Mouse (Mus musculus): ENCODE data around the gene Csk. TPM values are rescaled to one million over a fixed set of nuclear protein-coding genes. Genes with fewer than 3 reads are reported as not detected.

Csk gene
- total RNA-seq (2017) = 134 and 190 TPM in 2 replicates

GRCm38 (mm10) chr9:57653283-57653682, at the start of gene Csk:
Gene Csk (minus strand): TSS chr9:57653631.
- ATAC-seq (replicated peaks; ENCODE audit: low read depth, poor library complexity, severe bottlenecking) = no peak

- ATAC-seq (replicated peaks; ENCODE audit: low read depth, poor library complexity, severe bottlenecking) = peak; percentile 53
These were observed 45.2 kb upstream of the Csk start for GRCm38 (mm10) chr9:57698466-57699150.

GRCm38 (mm10) chr9:57697380-57697779, 43.9 kb upstream of the Csk start:
- ATAC-seq (replicated peaks; ENCODE audit: low read depth, poor library complexity, severe bottlenecking) = 0 out of 2 replicates have a peak, but pooled peaks have one; percentile 19

DNA sequence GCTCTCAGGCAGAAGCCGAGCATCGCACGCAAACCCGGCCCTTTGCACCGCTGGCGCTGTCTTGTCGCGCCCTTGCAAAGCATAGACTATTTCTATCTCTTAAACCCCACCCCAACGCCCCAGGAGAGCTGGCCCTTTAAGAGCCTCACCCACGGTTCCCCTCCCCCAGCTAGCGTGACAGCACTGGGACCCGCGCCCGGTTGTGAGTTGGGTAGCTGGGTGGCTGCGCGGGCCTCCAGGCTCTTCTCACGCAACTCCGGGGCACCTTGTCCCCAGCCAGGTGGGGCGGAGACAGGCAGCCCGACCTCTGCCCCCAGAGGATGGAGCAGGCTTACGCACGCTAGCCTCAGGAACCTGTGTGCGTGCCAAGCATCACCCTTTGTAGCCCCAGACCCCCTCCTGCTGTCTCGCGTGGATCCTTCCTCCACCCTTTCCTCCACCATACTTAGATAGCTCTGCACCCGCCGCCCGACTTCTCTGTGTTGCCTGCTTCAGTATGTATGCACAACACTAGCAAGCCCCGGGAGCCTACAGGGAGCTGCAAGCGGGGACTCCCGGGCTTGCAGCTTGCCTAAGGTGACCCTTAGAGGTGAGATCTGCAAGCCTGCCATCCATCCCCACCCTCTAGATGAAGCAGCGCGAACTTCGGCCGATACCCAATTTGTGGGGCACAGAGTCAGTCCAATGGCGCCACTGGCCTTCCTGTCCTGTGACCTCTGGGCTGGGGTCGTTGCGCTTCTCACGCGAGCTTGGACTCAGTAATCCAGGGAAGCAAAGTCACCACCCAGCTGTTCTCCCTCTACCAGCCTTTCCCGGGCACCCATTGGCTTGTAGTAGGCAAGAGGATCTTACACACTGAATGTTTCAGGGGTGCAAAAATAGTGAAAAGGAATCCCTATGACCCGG, 43.2 kb upstream of the Csk start:
- peak; percentile 42; the same call in 1 of the 2 replicates for ATAC-seq (replicated peaks; ENCODE audit: low read depth, poor library complexity, severe bottlenecking)

- no peak for ATAC-seq (replicated peaks; ENCODE audit: low read depth, poor library complexity, severe bottlenecking)
These were observed 40.7 kb upstream of the Csk start for GRCm38 (mm10) chr9:57694108-57694507.

GRCm38 (mm10) chr9:57688606-57689005, 35.2 kb upstream of the Csk start:
- no peak for ATAC-seq (replicated peaks; ENCODE audit: low read depth, poor library complexity, severe bottlenecking)

DNA sequence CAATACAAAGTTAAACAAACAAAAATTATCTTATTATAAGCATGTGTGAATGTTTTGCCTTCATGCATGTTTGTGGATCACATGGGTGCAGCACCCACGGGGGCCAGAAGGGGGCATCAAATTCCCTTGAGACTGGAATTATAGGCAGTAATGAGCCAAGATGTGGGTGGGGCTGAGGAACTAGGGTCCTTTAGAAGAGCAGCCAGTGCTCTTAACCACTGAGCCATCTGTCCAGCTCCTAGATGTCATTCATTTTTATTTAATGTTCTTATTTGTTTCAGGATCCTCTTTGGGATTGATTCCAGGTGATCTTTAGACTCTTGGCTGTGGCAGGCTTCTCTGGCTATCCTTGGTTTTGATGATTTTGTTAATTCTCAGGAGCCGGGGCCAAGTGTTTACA, 34.7 kb upstream of the Csk start:
- peak; percentile 52; the same call in 1 of the 2 replicates for ATAC-seq (replicated peaks; ENCODE audit: low read depth, poor library complexity, severe bottlenecking)

DNA sequence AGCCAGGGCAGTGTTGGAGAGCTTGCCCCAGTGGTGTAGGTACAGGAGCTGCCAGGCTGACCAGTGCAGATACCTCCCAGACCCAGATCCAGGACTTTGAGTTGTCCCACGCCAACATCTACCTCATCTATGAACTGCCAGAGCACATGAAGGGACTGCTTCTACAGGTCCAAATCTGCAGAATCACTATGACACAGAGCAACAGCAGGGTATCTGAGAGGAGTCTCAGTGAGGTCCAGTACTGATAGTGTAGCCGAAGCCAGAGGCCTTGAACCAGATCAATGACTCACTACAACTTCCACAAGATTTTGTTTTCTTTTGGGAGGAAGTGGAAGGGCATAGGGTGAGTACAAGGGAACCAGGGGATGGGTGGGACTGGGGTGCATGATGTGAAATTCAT, 34.3 kb upstream of the Csk start, which contains the start of gene Cyp1a1:
Cyp1a1 (plus strand) TSS at position 178 of the 400 bp plus-strand sequence.
- no peak for ATAC-seq (replicated peaks; ENCODE audit: low read depth, poor library complexity, severe bottlenecking)

- no peak for ATAC-seq (replicated peaks; ENCODE audit: low read depth, poor library complexity, severe bottlenecking)
These were observed 32.6 kb upstream of the Csk start for GRCm38 (mm10) chr9:57686011-57686410.

DNA sequence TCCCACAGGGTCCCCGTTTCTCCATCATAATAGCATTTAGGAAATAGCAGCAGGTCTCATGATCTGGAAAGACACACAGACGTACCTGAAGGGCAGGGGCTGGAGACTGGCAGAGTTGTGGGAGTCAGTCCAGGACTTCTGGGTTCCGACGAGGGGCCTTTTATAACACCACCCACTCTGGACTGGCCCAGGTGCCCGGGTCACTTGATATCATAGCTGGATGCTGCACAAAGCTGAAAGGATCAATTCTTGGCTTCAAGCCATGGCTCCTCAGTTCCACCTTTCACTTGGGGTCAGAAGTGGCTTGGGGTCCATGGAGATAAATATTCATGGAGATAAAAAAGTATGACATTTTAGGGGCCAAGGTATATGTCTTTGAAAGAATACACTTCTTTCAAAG, 30.1 kb upstream of the Csk start, which contains the start of gene Cyp1a2:
Cyp1a2 (minus strand) TSS at position 184 of the 400 bp plus-strand sequence.
- ATAC-seq (replicated peaks; ENCODE audit: low read depth, poor library complexity, severe bottlenecking) = no peak

- ATAC-seq (replicated peaks; ENCODE audit: low read depth, poor library complexity, severe bottlenecking) = no peak
These were observed 28.0 kb upstream of the Csk start for GRCm38 (mm10) chr9:57681411-57681810.

- no peak for ATAC-seq (replicated peaks; ENCODE audit: low read depth, poor library complexity, severe bottlenecking)
These were observed 18.1 kb upstream of the Csk start for GRCm38 (mm10) chr9:57671500-57671899.

DNA sequence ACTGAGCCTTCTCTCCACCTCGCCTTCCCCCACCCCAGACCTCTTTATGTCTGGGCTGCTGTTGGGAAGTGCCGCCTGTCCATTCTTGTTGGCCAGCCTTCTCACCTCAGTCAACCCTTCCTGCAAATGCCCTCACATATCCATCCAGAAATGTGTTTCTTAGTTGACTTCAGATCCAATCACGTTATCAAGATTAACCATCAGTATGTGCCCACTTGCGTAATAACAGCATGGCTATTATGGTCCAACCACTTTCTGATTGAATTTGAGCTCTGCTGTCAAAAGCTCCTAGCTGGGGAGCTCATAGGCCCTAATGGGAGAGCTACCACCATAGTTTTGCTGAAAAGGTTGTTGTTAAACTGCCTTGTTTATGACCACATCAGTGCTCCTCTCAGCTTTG, 17.6 kb upstream of the Csk start:
- ATAC-seq (replicated peaks; ENCODE audit: low read depth, poor library complexity, severe bottlenecking) = no peak

DNA sequence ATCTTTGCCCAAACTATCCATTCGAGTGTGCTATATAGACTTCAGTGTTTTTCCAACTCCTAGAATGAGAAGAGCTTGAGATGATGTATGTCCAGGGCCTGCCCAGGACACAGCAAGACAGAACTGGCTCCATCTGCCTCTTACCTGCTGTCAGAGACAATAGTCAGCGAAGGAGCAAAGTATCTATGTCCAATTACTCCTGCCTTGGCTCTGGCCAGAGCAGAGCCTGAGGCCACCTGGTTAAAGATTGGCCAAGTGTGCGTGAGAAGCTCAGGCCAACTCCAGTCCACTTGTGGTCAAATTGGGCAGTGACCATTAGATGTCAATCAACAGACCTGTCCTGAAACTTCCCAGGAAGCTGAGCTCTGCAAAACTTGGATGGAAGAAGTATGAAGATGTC, 16.1 kb upstream of the Csk start:
- no peak for ATAC-seq (replicated peaks; ENCODE audit: low read depth, poor library complexity, severe bottlenecking)

DNA sequence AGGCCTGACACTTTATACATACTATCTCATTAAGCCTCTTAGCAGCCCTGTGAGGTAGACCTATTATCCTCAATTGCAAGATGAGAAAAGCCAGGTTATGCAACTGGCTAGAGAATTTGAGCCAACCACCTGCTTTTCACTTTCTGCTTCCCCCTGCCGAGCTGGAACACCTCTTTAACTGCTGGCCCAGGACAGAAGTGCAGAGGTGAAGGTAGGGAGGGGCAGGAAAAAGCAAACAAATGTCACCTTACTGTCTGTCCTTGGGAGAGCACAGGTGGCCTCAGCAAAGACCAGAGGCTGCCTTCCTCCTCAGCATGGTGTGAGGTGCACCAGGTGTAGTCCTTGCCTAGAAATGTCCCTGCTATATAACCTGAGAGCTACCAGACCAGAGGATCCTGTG, 14.8 kb upstream of the Csk start:
- no peak for ATAC-seq (replicated peaks; ENCODE audit: low read depth, poor library complexity, severe bottlenecking)

GRCm38 (mm10) chr9:57667817-57668216, 14.4 kb upstream of the Csk start:
- ATAC-seq (replicated peaks; ENCODE audit: low read depth, poor library complexity, severe bottlenecking) = no peak

GRCm38 (mm10) chr9:57667136-57667535, 13.7 kb upstream of the Csk start:
- ATAC-seq (replicated peaks; ENCODE audit: low read depth, poor library complexity, severe bottlenecking) = 0 out of 2 replicates have a peak, but pooled peaks have one; percentile 45

GRCm38 (mm10) chr9:57666536-57666935, 13.1 kb upstream of the Csk start:
- ATAC-seq (replicated peaks; ENCODE audit: low read depth, poor library complexity, severe bottlenecking) = no peak

GRCm38 (mm10) chr9:57664616-57665015, 11.2 kb upstream of the Csk start:
- ATAC-seq (replicated peaks; ENCODE audit: low read depth, poor library complexity, severe bottlenecking) = no peak

DNA sequence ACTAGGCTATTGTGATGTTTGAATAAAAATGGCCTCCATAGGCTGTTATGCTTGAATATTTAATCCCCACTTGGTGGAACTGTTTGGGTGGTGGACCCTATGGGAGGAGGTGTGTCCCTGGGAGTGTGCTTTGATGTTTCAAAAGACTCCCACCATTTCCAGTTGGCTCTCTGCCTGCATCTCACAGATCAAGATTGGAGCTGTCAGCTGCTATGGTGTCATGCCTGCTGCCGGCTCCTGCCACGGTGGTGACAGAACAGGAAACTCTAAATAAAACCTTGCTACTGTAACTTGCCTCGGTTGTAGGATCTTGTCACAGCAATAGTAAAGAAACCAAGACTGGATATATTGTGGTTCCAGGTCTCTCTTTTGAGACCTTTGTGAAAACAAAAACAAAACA, 8.1 kb upstream of the Csk start:
- no peak for ATAC-seq (replicated peaks; ENCODE audit: low read depth, poor library complexity, severe bottlenecking)

DNA sequence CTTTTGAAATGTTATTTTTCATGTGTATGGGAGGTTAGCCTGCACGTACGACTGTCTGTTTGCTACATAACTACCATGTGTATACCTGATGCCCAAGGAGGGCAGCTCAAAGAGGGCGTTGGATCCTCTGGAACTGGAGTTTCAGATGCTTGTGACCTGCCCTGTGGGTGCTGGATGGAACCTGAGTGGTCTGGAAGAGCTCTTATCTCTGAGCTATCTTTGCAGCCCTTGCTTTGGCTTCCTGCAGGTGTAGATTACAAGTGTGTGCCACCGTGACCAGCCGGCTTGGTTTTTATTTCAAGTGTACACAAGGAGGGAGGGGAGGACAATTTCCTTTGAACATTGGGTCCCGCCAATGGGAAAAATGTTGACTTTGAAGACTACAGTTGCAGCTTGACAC, 7.1 kb upstream of the Csk start:
- no peak for ATAC-seq (replicated peaks; ENCODE audit: low read depth, poor library complexity, severe bottlenecking)

Measured in common myeloid progenitor, adult 5-6 weeks (primary cell).